Mouse (Mus musculus) bone marrow, adult 2 months (tissue): ENCODE data around the gene Msantd2. TPM values are rescaled to one million over a fixed set of nuclear protein-coding genes. Genes with fewer than 3 reads are reported as not detected.

Experiments used
- H3K27ac ChIP-seq: fragments of 200-500 bp; 2 replicates; pipeline ENCODE4 v1.5.1; 2012; ENCODE audit warnings: low read depth, mild to moderate bottlenecking, control low read depth, inconsistent platforms, low read length; ENCODE audit not compliant: control insufficient read depth, poor library complexity, insufficient read depth
- H3K4me1 ChIP-seq: fragments of 200-500 bp; 2 replicates; pipeline ENCODE4 v1.6.1; 2011; ENCODE audit warnings: low read length; ENCODE audit not compliant: control insufficient read depth, insufficient read depth
- H3K4me3 ChIP-seq: fragments of 200-500 bp; replicated peaks from 2 replicates; pipeline ENCODE3; 2011; ENCODE audit warnings: mild to moderate bottlenecking, low read depth, low read length, control low read depth; ENCODE audit not compliant: control insufficient read depth
- CTCF ChIP-seq: fragments of 200-500 bp; IDR thresholded peaks from 2 replicates; pipeline ENCODE4 v1.5.1; 2011; ENCODE audit warnings: low read length, control low read depth; ENCODE audit not compliant: control insufficient read depth, insufficient read depth
- POLR2A ChIP-seq: fragments of 200-500 bp; IDR thresholded peaks from 2 replicates; pipeline ENCODE4 v1.6.1; 2011; ENCODE audit warnings: low read depth, mild to moderate bottlenecking, control low read depth, low read length, borderline replicate concordance; ENCODE audit not compliant: control insufficient read depth
- WGBS: fragments of 180-500 bp; shearing (Covaris S2); methylation state at CpG from one replicate; pipeline ENCODE4 v1.1.7; 2018; 5-methylcytosine and 5-hydroxymethylcytosine counted together
- polyA plus RNA-seq: library from polyadenylated mRNA; stranded (reverse); fragments of >200 nt; gene quantifications from 2 replicates; pipeline ENCODE4 v1.2.4, GENCODE M21; 2011; ENCODE audit warnings: low replicate concordance; ENCODE audit not compliant: missing spikeins, insufficient read depth, insufficient read length

The Msantd2 gene
- polyA plus RNA-seq, 1 experiment = 29.1 TPM

DNA sequence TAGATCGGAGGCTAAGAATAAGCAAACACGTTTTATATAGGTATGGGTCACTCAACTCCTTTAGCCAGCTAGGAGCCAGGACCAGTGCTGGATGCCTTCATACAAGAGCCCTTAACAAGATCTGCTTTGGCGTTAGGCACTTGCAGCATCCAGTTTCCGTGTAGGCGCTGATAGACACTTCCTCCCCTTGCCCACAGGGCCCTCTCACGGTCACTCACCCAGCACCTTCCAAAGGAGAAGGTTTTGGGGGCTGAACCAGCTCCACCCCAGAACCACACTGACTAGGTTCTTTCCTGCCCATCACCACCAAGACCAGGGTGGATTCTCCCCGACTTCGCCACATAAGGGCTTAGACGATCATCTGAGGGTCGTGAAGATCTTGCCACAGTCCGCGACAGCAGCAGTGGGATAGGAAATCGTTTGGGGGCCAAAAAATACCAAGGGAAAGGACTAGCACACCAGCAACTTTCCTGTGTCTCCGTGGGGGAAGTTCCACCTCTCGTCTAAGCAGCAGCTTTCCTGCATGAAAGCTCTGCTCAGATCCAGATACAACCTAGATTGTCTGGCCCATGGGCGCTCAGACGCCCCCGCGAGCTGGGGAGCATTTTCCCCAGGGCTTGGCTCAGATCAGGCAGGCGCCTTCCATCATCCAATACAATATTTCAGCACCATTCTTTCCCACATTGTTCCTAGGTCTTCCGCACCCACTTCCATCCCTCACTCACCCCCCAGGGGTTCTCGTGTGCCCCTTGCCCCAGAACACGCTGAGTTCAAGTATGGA is 62.8 kb downstream of the Msantd2 start:
- no peak for TF ChIP-seq POLR2A
- no peak for TF ChIP-seq CTCF
- peak overlapping the region; percentile 53 for H3K4me3 ChIP-seq
- no peak overlapping the region for H3K27ac ChIP-seq
- 2% methylated on average over 23 of the region's 23 CpGs for WGBS
- peaks cover 1% of the 10 kb centered on the region; the same call in 1 of the 2 replicates for H3K4me1 ChIP-seq

DNA sequence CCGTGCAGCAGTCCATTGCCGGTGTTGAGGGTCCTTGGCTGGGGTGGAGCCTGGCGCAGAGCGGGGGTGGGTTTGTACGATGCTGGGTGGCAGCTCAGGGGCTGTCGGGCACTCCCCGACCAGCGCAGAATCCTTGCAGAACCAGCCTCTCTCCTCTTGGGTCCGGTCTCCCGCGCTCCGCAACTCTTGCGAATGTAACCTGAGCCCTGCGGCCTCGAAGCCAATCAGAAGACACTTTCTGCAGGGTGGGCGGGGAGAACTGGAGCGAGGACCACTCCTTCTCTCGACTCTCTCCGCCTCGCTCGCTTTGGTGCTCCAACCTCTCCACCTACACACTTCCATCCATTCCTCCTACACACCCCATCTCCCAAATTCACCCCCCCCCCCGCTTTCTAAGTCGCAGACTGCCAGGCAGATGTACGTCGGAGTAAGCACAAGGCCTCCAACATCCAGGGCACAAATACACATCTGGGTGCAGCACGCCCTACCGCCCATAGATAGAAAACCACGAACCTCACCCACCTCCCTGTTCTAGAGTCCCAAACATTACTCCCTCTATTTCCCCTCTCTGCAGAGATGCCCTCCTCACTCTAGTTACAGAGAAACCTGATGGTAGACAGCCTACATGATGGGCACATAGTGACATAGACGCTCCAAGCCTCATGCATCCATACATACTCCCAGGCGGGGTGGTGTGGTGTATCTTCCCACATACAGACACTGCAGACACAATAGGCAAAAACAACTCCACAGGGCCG is 63.6 kb downstream of the Msantd2 start, which contains the start of gene Nrgn:
Nrgn (minus strand) TSS at position 369 of the 758 bp plus-strand sequence.
- H3K27ac ChIP-seq = no peak within 1 kb of the TSS
- 4% methylated on average over 31 of the region's 31 CpGs for WGBS
- TF ChIP-seq POLR2A = no peak
- TF ChIP-seq CTCF = no peak
- peaks cover 1% of the 10 kb centered on the region; the same call in 1 of the 2 replicates for H3K4me1 ChIP-seq
- H3K4me3 ChIP-seq = peak within 1 kb of the TSS; percentile 53

DNA sequence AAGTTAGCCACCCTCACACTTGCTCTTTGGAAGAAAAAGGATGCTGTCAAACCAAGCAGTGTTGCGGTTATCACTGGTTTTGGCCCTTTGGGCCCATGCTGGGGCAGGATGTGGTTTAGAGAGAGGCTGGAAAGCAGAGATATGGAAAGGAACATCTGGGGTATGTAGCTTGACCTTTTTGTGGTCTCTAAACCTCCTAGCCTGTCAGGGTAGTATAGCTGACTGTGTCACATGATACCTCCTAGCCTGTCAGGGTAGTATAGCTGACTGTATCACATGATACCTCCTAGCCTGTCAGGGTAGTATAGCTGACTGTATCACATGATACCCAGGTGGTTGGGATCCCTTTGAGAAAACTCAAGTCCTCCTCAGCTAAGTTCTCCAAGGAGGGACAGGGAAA is 65.2 kb downstream of the Msantd2 start:
- WGBS = 7% methylated on average over 1 of the region's 1 CpGs
- no peak overlapping the region for H3K4me3 ChIP-seq
- H3K4me1 ChIP-seq = peaks cover 1% of the 10 kb centered on the region; the same call in 1 of the 2 replicates
- TF ChIP-seq POLR2A = no peak
- TF ChIP-seq CTCF = no peak
- no peak overlapping the region for H3K27ac ChIP-seq

DNA sequence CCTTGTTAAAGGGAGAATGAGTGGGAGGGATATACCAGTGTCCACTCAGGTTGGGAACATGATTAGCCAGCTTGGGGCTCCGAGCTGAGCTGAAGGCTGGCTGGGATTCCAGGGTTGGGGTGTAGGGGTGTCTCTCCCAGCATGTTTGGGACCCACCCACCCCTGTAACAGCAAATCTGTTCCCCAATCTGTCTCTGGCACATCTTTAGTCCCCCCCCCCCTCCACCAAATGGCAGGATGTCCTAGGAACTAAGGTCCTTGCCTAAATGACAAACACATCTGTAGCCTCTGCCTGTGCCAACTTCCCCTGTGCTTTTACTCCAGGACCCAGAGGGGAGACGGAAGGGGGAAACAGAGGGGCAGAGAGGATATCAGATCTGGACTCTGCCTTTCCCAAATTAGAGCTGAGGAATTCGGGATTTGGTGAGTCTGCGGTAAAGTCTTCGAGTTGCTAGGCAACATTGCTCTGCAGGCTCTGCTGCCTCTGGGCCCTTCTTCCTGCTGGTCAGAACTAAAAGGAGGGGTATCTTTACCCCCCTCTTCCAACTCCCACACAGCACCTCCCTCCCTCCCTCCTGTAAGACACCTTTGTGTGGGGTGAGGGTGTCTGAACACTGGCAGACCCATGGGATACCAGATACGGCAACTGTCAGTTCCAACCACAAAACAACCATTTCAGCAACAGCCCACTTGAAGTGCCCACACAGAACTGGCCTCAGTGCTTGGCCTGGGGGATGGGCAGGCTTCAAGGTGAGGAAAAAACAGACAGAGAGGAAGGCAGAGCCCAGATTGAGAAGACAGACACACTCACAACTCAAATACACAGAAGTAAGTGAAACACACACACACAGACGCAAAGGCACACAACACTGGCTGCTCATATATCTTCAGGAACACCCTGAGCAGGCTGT is 66.0 kb downstream of the Msantd2 start, which contains the start of gene Siae:
Siae (plus strand) TSS at position 861 of the 911 bp plus-strand sequence.
- H3K4me3 ChIP-seq = no peak within 1 kb of the TSS
- peaks cover 1% of the 10 kb centered on the region; the same call in 1 of the 2 replicates for H3K4me1 ChIP-seq
- TF ChIP-seq POLR2A (no peak), CTCF (no peak)
- 23% methylated on average over 7 of the region's 7 CpGs for WGBS
- no peak within 1 kb of the TSS for H3K27ac ChIP-seq

DNA sequence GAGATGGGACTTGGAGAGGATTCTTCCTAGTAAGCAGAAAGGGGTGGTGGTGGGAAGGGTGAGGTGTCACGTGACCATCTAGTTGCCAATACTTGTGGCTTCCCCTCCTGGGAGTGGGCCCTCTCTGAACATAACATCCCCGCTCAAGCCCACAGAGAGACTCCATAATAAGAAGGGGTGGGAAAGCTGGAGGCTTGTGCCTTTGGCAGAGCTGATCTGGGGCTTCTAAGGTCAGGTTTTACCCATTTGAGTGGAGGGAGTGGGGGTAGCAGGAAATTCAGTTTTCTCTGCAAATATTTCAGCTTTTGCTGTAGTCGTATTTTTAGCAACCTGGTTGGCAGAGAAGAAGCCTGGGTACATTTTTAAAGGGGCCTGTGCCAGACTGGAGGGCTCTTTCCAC is 67.2 kb downstream of the Msantd2 start:
- TF ChIP-seq CTCF = no peak
- TF ChIP-seq POLR2A = no peak
- WGBS = 29% methylated on average over 3 of the region's 3 CpGs

DNA sequence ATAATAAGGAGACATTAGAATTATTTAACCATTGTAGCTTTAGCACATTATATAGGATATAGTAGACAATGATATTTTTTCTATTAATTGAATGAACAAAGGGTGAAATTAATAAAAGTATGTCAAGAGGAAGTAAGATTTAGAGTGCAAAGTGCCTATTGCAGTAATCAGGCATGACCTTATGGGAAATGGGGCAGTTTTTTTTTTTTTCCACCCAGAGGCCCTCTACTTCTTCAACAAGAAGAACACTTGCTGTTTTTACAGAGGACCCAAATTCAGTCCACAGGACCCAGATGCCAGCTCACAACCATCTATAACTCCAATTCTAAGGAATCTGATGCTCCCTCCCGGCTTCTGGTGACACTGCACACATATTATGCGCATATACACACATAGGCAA is 71.5 kb downstream of the Msantd2 start:
- H3K27ac ChIP-seq = no peak overlapping the region
- WGBS = 91% methylated on average over 2 of the region's 2 CpGs
- no peaks in the 10 kb centered on the region for H3K4me1 ChIP-seq
- TF ChIP-seq CTCF = no peak
- no peak overlapping the region for H3K4me3 ChIP-seq

More for the DNA sequence above, 67.2 kb downstream of the Msantd2 start:
- H3K27ac ChIP-seq = no peak overlapping the region
- peaks cover 1% of the 10 kb centered on the region; the same call in 1 of the 2 replicates for H3K4me1 ChIP-seq
- no peak overlapping the region for H3K4me3 ChIP-seq

DNA sequence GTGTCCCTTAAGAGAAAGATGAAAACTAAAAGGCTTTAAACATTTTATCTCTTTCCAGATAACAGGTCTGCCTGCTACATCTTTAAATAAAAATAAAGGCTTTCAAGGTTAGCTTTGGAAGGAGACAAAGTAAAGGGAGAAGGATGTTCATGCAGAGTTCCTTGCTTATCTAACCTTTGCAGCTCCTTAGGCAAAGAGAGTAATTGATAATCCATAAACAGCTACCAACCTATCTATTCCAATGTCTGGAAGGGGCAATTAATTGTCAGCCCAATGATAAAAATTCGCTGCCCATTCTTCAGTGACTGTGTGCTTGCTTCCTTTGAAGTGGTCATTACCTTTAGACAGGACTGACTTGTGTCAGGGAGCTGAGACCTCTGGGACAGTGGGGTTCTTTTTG is 74.7 kb downstream of the Msantd2 start:
- 63% methylated on average over 1 of the region's 1 CpGs for WGBS
- TF ChIP-seq CTCF = no peak
- TF ChIP-seq POLR2A = no peak
- Histone ChIP-seq H3K27ac (no peak overlapping the region), H3K4me3 (no peak overlapping the region), H3K4me1 (no peaks in the 10 kb centered on the region; the same call in 1 of the 2 replicates)
